Mouse (Mus musculus) heart, postnatal 0 days (tissue): ENCODE measurements at regions not wholly inside any gene's neighbourhood (a gene's known extent, or its start where the extent isn't known, plus 50 kb on each side); places are given as distances from the start of the nearest gene placed in this dataset.
A peak's percentile ranks its signal among the peaks of the same experiment; 100 is the strongest.

Source experiments
- ATAC-seq: fragments of 200-750 bp; cut with Nextera tagmentation; 2 replicates; pipeline ENCODE4 v1.8.0; 2017; ENCODE audit warnings: low read depth, moderate number of reproducible peaks, moderate library complexity; ENCODE audit not compliant: insufficient read depth
- DNase-seq: peaks from one replicate; pipeline ENCODE4 v3.0.0-alpha.2; 2016; ENCODE audit warnings: low spot score
- H3K27ac ChIP-seq: fragments of 300-500 bp; sonication (generic); 2 replicates; pipeline ENCODE4 v1.5.1; 2014; ENCODE audit warnings: low read depth, mild to moderate bottlenecking
- H3K27me3 ChIP-seq: fragments of 300-500 bp; sonication (generic); 2 replicates; pipeline ENCODE4 v1.6.1; 2014; ENCODE audit warnings: low read length, mixed read lengths; ENCODE audit not compliant: control insufficient read depth, insufficient read depth
- H3K36me3 ChIP-seq: fragments of 300-500 bp; sonication (generic); replicated peaks from 2 replicates; pipeline ENCODE4 v1.6.1; 2014; ENCODE audit warnings: low read length, mixed read lengths; ENCODE audit not compliant: control insufficient read depth, insufficient read depth
- H3K4me1 ChIP-seq: fragments of 300-500 bp; sonication (generic); 2 replicates; pipeline ENCODE4 v1.6.1; 2014; ENCODE audit warnings: antibody characterized with exemption; ENCODE audit not compliant: control insufficient read depth, insufficient read depth
- H3K4me2 ChIP-seq: fragments of 300-500 bp; sonication (generic); 2 replicates; pipeline ENCODE4 v1.6.1; 2014; ENCODE audit warnings: low read depth, mild to moderate bottlenecking, low read length, moderate library complexity
- H3K4me3 ChIP-seq: fragments of 300-500 bp; sonication (generic); 2 replicates; pipeline ENCODE4 v1.5.1; 2014; ENCODE audit warnings: low read depth, low read length
- H3K9ac ChIP-seq: fragments of 300-500 bp; sonication (generic); replicated peaks from 2 replicates; pipeline ENCODE4 v1.6.1; 2014; ENCODE audit warnings: low read depth, low read length, mixed read lengths
- H3K9me3 ChIP-seq: fragments of 300-500 bp; sonication (generic); replicated peaks from 2 replicates; pipeline ENCODE4 v1.6.1; 2016; ENCODE audit warnings: low read length; ENCODE audit not compliant: control insufficient read depth
- CTCF ChIP-seq: IDR thresholded peaks from 2 replicates; pipeline ENCODE4 v1.5.1; 2016; ENCODE audit warnings: antibody characterized with exemption, control low read depth, low read depth
- EP300 ChIP-seq: IDR thresholded peaks from 2 replicates; pipeline ENCODE4 v1.6.1; 2016; ENCODE audit warnings: antibody characterized with exemption, low read depth
- WGBS: fragments of 180-500 bp; shearing (Covaris S2); extraction: QIAGEN DNeasy Blood & Tissue Kit; methylation state at CpG from one replicate; pipeline ENCODE4 v1.1.7; 2014; 5-methylcytosine and 5-hydroxymethylcytosine counted together

GRCm38 (mm10) chr4:100661154-100661553, 115.3 kb upstream of the Cachd1 start:
- Histone ChIP-seq H3K4me2 (peak overlapping the region; percentile 4; the same call in 1 of the 2 replicates), H3K4me1 (peaks cover 10% of the 10 kb centered on the region; the same call in 1 of the 2 replicates), H3K9me3 (no peaks in the 10 kb centered on the region), H3K27me3 (no peaks in the 10 kb centered on the region), H3K9ac (no peak overlapping the region), H3K27ac (0 out of 2 replicates have a peak overlapping the region, but pooled peaks have one; percentile 20), H3K4me3 (no peak overlapping the region), H3K36me3 (no peaks in the 10 kb centered on the region)
- WGBS = 27% methylated on average over 1 of the region's 1 CpGs
- ATAC-seq (peak; percentile 81), DNase-seq (peak; percentile 57)
- TF ChIP-seq EP300 (no peak), CTCF (no peak)

- no peak for DNase-seq
- no peak overlapping the region for H3K27ac ChIP-seq
- H3K4me2 ChIP-seq = no peak overlapping the region
- TF ChIP-seq CTCF = no peak
- TF ChIP-seq EP300 = no peak
- H3K4me3 ChIP-seq = no peak overlapping the region
- H3K27me3 ChIP-seq = no peaks in the 10 kb centered on the region
- no peaks in the 10 kb centered on the region for H3K36me3 ChIP-seq
- H3K9me3 ChIP-seq = no peaks in the 10 kb centered on the region
- peaks cover 10% of the 10 kb centered on the region; the same call in 1 of the 2 replicates for H3K4me1 ChIP-seq
- H3K9ac ChIP-seq = no peak overlapping the region
- no peak for ATAC-seq
- 27% methylated on average over 5 of the region's 5 CpGs for WGBS
Measured at GRCm38 (mm10) chr4:100664619-100665264, 111.7 kb upstream of the Cachd1 start.

DNA sequence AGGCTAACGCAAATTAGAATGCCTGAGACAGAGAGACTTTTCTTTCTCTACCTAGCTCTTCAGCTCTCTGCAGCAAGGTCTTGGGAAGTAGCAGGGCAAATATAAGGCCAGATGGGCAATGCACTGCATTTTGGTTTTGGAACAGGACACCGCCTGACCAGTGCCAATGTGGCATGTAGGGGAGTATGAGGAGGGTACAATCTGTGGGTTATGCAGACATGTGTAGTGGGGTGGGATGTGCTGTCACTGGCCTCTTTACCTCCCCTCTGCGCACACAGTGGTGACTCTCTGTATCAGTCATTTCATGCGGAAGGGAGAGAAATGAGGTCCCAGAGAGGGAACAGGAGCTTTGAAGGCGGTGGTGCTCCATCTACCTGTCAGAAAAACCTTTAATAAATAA, 105.9 kb upstream of the Cachd1 start:
- 76% methylated on average over 5 of the region's 5 CpGs for WGBS
- no peak overlapping the region for H3K9ac ChIP-seq
- H3K4me1 ChIP-seq = no peaks in the 10 kb centered on the region
- no peak for TF ChIP-seq EP300
- no peak for TF ChIP-seq CTCF
- no peaks in the 10 kb centered on the region for H3K36me3 ChIP-seq
- no peak overlapping the region for H3K4me2 ChIP-seq
- DNase-seq (no peak), ATAC-seq (no peak)
- no peak overlapping the region for H3K4me3 ChIP-seq
- no peaks in the 10 kb centered on the region for H3K27me3 ChIP-seq
- H3K27ac ChIP-seq = no peak overlapping the region
- no peaks in the 10 kb centered on the region for H3K9me3 ChIP-seq

DNA sequence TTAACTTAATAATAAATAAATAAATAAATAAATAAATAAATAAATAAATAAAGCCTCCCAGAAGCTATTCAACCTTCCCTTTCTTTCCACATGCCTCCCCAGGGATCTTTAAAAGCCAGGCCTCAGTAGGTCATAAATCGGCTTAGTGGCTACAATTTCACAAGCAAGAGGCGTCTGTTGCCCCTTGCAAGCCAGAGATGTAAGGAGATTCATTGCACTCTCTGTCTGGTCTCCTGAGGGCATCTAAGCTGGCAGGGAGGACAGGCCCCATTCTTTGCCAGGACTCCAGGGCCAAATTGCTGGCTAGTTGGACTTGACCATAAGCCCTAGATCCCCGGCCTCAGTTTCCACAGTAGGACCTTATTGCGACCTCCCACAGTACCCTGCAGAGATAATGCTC, 101.6 kb upstream of the Cachd1 start:
- no peak overlapping the region for H3K27ac ChIP-seq
- no peak for DNase-seq
- no peaks in the 10 kb centered on the region for H3K27me3 ChIP-seq
- H3K9me3 ChIP-seq = no peaks in the 10 kb centered on the region
- no peak for ATAC-seq
- no peak overlapping the region for H3K4me3 ChIP-seq
- TF ChIP-seq EP300 (no peak), CTCF (no peak)
- H3K4me1 ChIP-seq = no peaks in the 10 kb centered on the region
- no peaks in the 10 kb centered on the region for H3K36me3 ChIP-seq
- no peak overlapping the region for H3K4me2 ChIP-seq
- no peak overlapping the region for H3K9ac ChIP-seq
- 94% methylated on average over 4 of the region's 4 CpGs for WGBS

DNA sequence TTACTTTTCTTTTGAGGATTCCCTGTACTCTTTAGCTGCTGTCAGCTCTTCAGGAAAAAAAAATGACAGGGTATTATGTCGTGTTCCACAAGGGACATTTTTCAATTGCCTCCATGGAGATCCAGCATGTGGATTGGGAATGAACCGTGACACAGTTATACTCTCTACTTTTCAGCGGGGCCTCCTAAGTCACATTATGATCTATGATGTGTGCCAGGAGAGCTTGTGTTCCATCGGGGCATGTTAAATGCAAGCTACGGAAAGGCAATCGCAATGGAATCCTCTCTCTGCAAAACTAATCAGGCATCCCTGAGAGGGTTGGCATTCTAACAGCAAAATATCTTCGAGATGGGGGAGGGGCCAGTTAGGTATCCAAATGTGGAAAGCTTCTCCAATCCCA, 92.7 kb upstream of the Cachd1 start:
- Histone ChIP-seq H3K4me2 (no peak overlapping the region), H3K9ac (no peak overlapping the region), H3K27me3 (no peaks in the 10 kb centered on the region), H3K9me3 (no peaks in the 10 kb centered on the region), H3K36me3 (no peaks in the 10 kb centered on the region), H3K4me3 (no peak overlapping the region), H3K4me1 (peaks cover 6% of the 10 kb centered on the region; the same call in 1 of the 2 replicates), H3K27ac (no peak overlapping the region)
- WGBS = 42% methylated on average over 7 of the region's 7 CpGs
- ATAC-seq = no peak
- DNase-seq = no peak
- TF ChIP-seq CTCF (no peak), EP300 (no peak)

DNA sequence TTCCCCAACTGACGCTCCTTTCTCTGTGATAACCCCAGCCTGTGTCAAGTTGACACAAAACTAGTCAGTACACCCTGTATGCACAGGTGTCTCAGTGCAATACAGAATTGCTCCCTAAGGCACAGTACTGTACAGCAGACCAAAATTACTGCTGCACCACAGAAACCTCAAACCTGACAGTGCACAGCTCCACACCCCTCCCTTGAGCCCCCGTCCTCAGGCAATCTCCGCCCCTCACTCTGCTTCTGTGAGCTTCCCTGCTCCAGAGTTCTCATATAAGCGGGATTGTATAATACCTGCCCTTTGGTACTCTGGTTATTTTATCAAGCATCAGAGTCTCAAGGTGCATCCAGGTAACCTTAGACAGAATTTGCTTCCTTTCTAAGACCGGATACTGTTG, 76.5 kb upstream of the Cachd1 start:
- no peak overlapping the region for H3K4me2 ChIP-seq
- TF ChIP-seq EP300 = no peak
- TF ChIP-seq CTCF = no peak
- 62% methylated on average over 5 of the region's 5 CpGs for WGBS
- no peaks in the 10 kb centered on the region for H3K27me3 ChIP-seq
- DNase-seq (no peak), ATAC-seq (no peak)
- no peaks in the 10 kb centered on the region for H3K36me3 ChIP-seq
- no peak overlapping the region for H3K4me3 ChIP-seq
- no peak overlapping the region for H3K27ac ChIP-seq
- no peaks in the 10 kb centered on the region for H3K4me1 ChIP-seq
- no peaks in the 10 kb centered on the region for H3K9me3 ChIP-seq
- no peak overlapping the region for H3K9ac ChIP-seq
